Mouse (Mus musculus): Measurements from ENCODE around the gene Nat8f4.
"Not testable (repeated sequence)": the region's sequence is repeated elsewhere in the genome, so short reads cannot be mapped to it uniquely, and the experiment has no call there.

Gene Nat8f4

DNA sequence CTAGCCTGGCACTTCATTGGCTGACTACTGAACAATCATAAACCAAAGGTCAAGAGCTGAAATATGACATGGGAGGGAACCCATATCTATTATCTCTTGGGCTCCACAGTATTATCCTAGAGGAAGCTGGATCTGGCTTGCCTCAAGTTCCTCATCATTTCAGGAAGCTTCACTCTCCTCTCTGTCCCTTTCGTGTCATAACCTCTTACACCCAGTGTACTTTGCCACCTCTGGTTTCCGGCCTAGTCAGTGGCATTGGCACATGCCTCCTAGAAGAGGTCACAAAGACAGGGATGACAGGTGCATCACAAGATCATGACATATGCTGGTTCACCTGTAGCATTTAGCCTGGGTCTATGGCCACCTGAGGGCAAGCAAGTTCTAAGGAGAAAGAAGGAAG, 2.4 kb downstream of the Nat8f4 start:
- DNase-seq (ENCODE audit: low read depth, low spot score): no peak

DNA sequence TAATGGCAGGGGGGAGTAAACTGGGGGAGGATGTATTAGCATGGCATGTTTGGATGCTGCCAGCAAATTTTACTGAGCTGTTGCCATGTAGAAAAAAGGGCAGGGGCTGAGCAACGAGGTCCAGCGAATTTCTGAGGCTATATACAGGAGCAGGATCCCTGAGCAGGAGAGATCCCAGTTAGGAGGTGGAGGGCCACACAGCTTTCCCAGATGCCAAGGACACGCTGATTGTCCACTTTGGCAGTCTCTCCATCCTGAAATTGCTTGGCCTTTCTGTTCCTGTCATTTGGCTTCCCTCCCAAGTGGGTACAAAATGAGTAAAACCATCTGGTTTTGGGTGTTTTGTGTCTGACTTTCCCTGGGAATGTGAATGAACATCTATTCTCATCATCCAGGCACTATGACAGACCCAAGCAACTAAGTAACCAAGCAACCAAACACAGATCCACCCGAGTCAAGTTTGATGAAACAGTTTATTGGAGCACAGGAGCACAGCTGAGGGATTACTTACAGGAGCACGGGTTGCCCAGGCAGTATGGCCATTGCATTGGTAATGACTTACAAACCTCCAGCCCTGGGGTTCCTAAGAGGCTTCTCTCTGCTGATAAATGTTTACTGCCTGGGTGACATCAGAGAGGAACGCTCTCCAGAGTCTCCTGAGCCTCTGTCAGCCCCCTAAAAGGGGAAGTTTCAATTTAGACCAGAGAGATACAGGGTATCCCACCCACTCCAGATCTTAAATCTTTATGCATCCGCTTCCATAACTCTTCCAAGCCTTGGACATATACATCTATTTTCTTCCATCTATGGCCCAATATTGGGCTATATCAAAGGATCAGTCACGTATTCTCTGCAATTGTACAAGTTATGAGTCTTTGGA, 5.8 kb downstream of the Nat8f4 start:
- not testable (repeated sequence) for DNase-seq (ENCODE audit: low read depth, low spot score)

DNA sequence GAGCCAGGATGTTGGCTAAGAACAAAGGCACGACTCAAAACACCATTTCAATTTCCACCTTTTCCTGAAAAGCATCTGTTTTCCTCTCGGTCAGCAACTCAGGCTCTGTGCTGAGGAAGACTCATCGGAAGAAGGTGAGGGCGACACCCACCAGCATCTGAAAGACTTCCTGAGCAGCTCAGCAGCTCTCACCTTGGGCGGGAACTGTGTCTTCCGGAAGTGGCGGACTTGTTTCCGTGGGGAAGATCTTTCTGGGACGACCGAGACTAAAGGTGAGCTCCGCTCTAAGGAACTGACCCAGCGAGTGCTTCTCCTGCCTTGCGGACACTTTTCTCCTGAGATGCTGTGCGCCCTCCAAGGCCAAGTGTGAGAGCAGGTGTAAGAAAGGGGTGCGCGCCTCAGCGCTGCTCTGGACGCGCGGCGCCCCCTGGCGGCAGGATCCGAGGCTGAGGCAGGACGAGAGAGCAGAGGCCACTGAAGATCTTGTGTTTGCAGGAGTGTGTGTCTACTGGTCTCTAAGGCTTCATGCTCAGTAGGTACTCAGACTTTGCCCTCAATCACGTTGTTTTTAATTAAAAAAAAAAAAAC, 9.5 kb downstream of the Nat8f4 start:
- DNase-seq (ENCODE audit: low read depth, low spot score): not testable (repeated sequence)

DNA sequence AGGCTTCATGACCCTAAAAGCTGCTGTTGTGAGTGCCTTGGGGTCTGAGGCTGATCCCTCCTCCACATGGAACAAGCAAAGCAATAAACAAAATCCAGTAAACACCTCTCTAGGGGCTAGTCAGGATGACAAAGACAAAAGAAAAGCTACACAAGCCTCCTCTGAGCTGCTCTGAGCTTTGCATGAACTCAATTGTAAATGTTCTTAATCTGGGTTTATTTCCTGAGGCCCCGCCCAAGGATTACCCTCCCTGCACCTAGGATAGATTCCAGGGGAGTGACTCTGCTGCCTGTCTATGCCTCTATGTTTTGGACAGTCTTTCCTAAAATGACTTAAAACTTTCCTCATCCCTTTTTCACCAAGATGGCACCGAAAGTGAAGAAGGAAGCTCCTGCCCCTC, 15.7 kb downstream of the Nat8f4 start:
- DNase-seq (ENCODE audit: low read depth, low spot score): no peak

DNA sequence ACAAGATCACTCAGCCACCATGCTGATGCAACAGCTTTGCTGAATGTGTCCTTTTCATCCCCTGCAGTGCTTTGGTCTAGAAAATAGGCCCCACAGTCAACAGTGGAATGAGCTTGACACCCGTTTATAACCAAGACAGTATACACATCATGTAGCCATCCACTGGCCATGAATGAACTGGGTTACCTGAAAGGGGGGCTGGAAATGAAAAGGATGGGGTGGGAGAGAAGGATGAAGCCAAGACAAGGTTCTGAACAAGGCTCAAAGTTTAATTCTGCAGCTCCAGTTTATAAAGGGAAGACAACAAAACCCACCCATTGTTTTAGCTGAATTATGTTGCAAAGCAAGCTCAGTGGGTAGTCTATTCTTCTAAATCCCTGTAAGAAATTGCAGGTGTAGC, 20.4 kb downstream of the Nat8f4 start:
- DNase-seq (ENCODE audit: low read depth, low spot score): no peak

DNA sequence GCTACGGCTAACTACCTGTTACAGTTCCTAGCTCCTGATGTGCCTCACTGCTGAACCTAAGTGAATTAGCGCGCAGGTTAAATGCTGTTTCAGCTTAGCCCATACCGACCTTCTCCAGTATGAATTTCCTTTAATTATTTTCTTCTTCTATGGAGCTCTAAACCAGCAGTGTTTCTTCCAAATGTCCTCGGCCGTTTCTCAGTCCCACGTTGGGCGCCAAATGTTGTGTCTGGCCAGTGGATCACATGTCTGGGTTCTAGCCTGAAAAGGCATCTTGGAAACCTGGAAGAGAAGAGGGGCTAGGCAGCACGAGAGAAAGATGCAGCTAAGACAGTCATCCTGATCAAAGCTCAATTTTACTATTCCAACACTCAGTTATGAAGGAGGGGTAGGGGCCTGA, 21.4 kb downstream of the Nat8f4 start:
- not testable (repeated sequence) for DNase-seq (ENCODE audit: low read depth, low spot score)

DNA sequence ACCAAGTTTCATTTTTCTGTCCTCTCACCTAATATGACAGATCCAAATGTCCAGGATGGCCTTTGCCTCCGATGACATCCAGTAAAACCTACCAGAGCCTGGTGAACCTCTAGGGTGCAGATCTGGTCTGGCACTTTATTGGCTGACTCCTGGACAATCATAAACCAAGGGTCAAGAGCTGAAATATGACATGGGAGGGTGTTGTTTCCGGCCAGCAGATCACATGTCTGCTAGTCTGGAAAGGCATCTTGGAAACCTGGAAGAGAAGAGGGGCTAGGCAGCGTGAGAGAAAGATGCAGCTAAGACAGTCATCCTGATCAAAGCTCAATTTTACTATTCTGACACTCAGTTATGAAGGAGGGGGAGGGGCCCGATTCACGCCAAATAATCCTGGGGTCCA, 35.7 kb downstream of the Nat8f4 start, which contains the start of gene Nat8f2:
Nat8f2 (minus strand) TSS at position 153 of the 400 bp plus-strand sequence.
- DNase-seq (ENCODE audit: low read depth, low spot score): not testable (repeated sequence)

DNA sequence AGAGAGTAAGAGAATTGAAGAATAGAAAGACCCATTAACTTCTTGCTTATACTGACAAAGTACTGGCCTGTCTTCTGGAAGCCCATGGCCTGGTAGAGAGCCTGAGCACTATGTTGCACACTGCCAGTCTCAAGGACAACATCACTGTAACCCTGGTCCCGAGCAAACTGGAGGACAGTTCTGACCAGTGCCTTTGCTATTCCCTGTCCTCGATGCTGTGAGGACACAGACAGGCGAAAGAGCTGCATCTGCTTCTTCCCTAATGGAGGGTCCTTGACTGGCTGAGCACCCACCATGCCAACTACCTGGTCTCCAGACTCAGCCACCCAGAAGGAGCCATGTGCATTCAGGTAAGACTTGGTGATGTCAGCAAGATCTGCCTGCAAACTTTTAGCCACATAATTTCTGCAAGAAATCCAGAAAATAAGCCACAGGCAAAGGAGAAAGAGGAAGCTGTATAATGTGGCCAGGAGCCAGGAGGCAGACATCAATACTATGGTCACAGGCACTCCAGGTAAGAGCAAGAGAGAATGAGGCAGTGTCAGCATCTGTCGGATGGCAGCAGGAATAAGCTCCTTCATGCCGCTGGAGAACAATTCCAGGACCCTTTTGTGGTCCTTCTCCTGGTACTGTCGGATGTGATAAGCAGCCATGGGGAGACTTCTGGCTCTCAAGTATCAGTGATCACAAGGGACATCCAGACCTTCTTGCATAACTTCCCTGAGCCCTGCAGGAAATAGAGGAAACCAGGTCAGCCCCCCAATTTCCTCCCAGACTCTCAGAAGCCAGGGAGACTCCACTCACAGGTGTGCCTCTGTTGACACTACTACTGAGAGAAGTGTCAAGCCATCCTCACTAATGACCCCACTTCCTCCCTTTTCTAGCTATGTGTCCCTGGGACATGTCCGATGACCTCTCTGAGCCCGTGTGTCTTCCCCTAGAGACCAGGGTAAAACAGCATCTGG, 36.7 kb downstream of the Nat8f4 start:
- no peak for DNase-seq (ENCODE audit: low read depth, low spot score)

DNA sequence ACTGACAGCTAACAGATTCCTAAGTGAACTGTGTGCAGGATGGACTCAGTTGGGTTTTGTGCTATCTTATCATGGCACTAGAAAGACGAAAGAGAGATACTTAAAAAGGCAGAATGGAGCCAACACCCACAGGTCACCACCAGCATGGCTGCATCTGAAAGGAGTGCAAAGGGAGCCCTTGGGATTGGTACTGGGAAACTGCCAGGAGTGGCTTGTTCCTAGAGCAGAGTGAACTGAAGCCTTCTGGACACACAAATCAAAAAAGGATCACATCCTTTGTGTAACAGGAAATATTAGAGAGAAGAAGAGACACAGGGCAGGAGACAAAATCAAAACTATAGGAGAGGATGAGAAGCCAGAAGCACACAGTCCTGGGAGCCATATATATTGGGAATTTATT, 37.7 kb downstream of the Nat8f4 start:
- not testable (repeated sequence) for DNase-seq (ENCODE audit: low read depth, low spot score)

DNA sequence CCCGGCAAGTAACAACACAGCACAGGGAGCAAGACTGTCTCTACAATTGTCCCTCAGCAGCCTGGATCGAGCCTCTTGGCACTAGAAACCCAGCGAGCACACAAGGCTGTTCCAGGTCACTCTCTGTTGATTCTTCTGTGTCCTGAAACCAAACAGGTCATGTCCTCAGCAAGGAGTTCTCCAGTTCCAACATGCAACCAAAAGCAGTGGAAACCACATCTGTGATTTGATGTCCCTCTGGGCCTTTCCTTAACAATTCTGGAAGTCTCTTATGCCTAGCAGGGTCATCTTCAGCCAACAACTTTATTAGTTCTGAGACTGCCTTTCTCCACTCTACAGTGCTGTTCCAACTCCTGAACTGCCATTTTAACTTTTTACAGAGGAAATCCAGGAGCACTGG, 38.5 kb downstream of the Nat8f4 start:
- DNase-seq (ENCODE audit: low read depth, low spot score): peak; percentile 65

DNA sequence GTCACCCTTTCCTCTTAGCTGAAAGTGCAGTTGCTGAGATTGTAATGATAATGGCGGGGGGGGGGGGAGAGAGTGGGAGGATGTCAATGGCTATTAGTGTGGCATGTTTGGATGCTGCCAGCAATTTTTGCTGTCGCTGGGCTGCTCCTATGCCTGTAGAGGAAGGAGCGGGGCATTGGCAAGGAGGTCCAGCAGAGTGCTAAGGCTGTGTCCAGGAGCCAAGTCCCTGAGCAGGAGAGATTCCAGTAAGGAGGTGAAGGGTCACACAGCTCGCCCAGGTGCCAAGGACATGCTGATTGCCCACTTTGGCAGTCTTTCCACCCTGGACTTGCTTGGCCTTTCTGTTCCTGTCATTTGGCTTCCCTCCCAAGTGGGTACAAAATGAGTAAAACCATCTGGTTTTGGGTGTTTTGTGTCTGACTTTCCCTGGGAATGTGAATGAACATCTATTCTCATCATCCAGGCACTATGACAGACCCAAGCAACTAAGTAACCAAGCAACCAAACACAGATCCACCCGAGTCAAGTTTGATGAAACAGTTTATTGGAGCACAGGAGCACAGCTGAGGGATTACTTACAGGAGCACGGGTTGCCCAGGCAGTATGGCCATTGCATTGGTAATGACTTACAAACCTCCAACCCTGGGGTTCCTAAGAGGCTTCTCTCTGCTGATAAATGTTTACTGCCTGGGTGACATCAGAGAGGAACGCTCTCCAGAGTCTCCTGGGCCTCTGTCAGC, 39.6 kb downstream of the Nat8f4 start:
- DNase-seq (ENCODE audit: low read depth, low spot score): peak; percentile 26

DNA sequence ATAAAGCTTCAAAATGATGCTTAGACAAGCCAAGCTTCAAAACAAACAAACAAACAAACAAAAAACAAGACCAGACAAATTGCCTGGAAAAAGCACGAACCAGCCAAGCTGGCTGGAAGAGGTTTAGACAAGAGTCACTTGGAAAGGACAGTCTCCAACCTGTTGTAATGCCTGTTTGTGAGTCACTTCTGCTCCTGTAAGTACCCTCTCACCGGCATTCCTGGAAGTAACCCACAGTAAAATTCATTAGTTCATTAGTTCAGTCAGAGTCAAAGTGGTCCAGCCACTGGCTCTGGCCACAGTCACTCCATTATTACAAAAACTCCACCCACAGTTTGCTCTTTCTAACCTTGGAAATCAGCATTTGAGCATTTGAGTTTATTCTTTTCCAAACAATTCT, 40.8 kb downstream of the Nat8f4 start:
- no peak for DNase-seq (ENCODE audit: low read depth, low spot score)

DNA sequence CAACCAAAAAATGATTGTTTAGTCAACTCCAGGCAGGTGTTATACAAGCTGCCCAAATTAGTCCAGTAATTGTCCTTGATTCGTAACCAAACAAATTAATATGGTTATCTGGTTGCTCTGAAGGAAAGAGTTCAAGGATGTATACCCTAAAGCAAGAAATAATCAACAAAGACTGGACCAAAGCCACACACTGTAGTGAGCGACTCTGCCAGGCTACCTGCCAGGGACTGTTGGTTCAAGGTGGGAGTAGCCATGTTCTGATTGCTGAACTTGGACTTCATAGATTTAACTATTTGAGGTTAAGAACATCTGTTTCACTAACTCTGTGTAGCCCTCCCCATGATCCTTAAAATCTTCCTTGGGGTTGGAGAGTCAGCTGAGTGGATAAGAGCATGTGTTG, 41.5 kb downstream of the Nat8f4 start:
- DNase-seq (ENCODE audit: low read depth, low spot score): no peak

DNA sequence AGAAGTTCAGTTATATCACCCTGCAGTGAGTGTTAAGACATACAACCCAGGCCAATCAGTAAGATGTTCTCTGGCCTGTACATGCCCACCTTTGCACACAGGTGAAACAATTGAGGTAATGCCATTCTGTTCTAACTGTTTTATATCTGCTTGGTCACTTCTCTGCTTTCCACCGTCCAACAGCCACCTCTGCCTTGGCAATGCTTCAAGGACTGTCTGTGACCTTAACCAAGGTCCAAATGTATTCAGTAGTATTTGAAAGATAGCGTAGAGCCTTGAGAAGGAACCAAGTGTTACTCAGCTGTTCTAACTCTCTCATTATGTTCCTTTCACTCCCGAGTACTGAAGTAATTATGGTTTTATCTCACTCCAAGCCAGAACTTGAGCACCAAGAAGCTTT, 42.1 kb downstream of the Nat8f4 start:
- DNase-seq (ENCODE audit: low read depth, low spot score): peak; percentile 13

DNA sequence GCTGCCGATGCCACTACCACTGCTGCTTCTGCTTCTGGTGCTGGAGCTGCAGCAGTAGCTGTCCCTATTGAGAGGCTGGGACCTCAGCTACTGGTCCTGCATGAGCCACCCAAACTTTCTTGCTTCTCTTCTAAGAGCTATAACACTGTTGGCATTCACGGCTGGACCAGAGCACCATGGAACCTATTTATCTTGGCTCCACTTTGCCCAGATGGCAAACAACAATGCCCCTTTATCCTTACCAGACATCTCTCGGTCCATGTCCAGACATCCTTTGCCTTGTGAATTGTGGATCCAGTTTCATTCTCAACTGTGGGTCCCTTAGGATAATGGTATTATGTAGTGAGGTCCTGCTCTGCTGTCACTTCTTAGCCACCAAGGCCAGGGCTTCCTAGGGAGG, 43.4 kb downstream of the Nat8f4 start:
- no peak for DNase-seq (ENCODE audit: low read depth, low spot score)

DNA sequence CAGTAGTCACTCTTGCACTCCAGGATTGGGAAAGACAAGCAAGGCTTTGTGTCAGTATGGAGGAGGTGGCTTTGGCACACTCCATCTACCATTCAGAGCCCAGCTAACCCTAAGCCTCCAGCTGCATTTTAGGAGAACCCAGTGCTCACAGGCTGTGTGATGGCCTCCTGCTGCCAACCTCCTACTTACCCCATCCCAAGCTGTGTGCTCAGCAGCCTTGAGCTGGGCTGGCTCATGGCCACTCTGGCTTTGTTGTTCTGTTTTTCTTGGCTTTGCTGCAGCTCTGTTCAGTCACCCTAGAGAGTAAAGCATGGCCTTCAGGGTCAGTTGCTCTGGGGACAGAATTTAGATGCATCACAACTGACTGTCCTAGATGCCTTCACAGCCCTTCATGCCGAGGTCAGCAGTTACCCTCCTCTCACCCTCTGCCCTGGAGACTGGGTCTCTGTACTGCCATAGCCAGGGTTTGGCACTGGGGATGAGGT, 48.4 kb downstream of the Nat8f4 start:
- peak; percentile 53 for DNase-seq (ENCODE audit: low read depth, low spot score)

DNA sequence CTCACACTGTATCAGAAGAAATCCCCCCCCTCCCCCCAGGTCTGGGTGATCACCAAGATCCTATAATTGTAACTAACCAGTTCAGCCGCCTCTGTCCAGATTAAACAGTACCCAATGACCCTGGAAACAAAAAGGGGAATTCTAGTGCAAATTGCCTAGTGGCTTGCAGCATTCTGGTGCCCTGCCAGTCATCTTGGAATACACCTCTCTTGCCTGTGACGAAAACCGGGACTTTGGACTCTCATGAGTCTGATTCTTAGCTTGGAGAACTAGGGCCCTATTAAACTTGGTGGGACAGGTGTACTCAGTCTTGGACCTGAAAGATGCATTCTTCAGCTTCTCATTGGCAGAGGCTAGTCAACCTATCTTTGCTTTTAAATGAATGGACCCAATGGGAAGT, 51.2 kb downstream of the Nat8f4 start:
- DNase-seq (ENCODE audit: low read depth, low spot score): no peak

DNA sequence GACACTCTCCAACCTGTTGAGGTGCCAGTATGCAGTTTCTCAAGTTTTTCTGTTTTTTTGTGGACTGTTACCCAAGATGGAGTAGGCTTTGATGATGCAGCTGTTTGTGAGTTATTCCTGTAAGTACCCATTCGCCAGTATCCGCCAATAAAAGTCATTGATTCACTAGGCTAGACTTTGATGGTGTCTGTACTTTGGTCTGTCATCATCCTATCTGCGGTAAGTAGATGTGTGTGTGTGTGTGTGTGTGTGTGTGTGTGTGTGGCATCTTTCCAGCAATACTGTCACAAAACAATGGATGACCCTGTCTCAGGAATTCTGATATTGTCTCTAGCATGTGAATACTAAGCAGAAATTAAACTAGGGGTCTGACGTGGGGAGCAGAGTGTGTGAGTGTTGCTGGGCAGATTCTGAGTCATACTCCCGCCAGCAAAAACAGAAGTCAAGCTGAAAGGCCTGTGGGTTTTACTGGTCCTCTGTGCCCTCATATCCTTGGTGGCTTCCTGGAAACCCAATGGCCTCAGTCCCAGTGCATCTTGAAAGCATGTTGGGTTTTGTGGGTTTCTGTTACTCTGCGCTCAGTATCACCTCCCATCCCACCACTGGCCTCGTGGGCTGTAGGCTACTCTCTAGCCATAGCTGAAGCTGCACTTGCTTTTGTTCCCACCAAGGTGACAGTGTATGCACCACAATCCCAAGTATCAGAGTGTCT, 53.5 kb downstream of the Nat8f4 start:
- DNase-seq (ENCODE audit: low read depth, low spot score): no peak

DNA sequence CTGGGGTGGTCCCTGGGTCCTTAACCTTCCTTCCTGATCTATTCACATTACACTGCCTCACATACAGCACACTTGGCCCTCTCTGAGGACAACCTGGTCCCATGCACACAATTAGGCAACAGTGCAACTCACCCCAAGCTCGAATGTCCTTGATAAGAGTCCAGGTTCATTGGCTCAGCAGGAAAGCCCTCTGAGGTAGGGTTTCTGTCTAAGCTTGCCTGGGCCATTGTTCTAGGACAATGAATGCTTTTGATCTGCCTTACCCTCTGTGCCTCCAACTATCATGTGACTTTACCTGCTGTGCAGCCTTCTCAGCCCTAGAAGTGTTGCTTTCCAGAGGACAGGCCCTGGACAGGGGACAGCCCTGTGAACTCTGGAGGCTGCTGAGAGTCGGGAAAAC, 55.4 kb downstream of the Nat8f4 start:
- DNase-seq (ENCODE audit: low read depth, low spot score): no peak
